Mouse (Mus musculus): Measurements from ENCODE around the gene Scn3b. TPM values are rescaled to one million over a fixed set of nuclear protein-coding genes. Genes with fewer than 3 reads are reported as not detected.

The Scn3b gene
- polyA plus RNA-seq, 1 experiment from 2014 or later, result 0.15 TPM

GRCm38 (mm10) chr9:40275904-40276303, 6.9 kb downstream of the Scn3b start:
- Histone ChIP-seq H3K9me3 (ENCODE audit: low read length) (no peaks in the 10 kb centered on the region), H3K4me2 (ENCODE audit: low read depth, low read length) (no peak overlapping the region), H3K4me1 (ENCODE audit: insufficient read depth) (no peaks in the 10 kb centered on the region), H3K4me3 (ENCODE audit: low read depth, low read length) (no peak overlapping the region), H3K9ac (replicated peaks) (no peak overlapping the region), H3K36me3 (replicated peaks; ENCODE audit: insufficient read depth, low read length) (no peaks in the 10 kb centered on the region), H3K27me3 (ENCODE audit: insufficient read depth, low read length) (no peaks in the 10 kb centered on the region), H3K27ac (ENCODE audit: low read depth) (no peak overlapping the region)
- TF ChIP-seq EP300 (IDR thresholded peaks at IDR 0.05; ENCODE audit: low read depth) (no peak), CTCF (IDR thresholded peaks at IDR 0.05; ENCODE audit: low read depth) (no peak)
- DNase-seq (no peak), ATAC-seq (no peak)
- 67% methylated on average over 5 of the region's 5 CpGs for WGBS (ENCODE audit: insufficient replicate concordance)

- ATAC-seq (no peak), DNase-seq (no peak)
- Histone ChIP-seq H3K36me3 (replicated peaks; ENCODE audit: insufficient read depth, low read length) (no peaks in the 10 kb centered on the region), H3K4me2 (ENCODE audit: low read depth, low read length) (no peak overlapping the region), H3K9me3 (ENCODE audit: low read length) (no peaks in the 10 kb centered on the region), H3K27me3 (ENCODE audit: insufficient read depth, low read length) (no peaks in the 10 kb centered on the region), H3K4me1 (ENCODE audit: insufficient read depth) (no peaks in the 10 kb centered on the region), H3K4me3 (ENCODE audit: low read depth, low read length) (no peak overlapping the region), H3K27ac (ENCODE audit: low read depth) (no peak overlapping the region), H3K9ac (replicated peaks) (no peak overlapping the region)
- TF ChIP-seq EP300 (IDR thresholded peaks at IDR 0.05; ENCODE audit: low read depth), result no peak
- no peak for TF ChIP-seq CTCF (IDR thresholded peaks at IDR 0.05; ENCODE audit: low read depth)
- 65% methylated on average over 3 of the region's 3 CpGs for WGBS (ENCODE audit: insufficient replicate concordance)
Measured at GRCm38 (mm10) chr9:40277671-40278070, 8.7 kb downstream of the Scn3b start.

GRCm38 (mm10) chr9:40279438-40279837, 10.4 kb downstream of the Scn3b start:
- no peak for ATAC-seq
- Histone ChIP-seq H3K4me3 (ENCODE audit: low read depth, low read length) (no peak overlapping the region), H3K4me1 (ENCODE audit: insufficient read depth) (no peaks in the 10 kb centered on the region), H3K9ac (replicated peaks) (no peak overlapping the region), H3K4me2 (ENCODE audit: low read depth, low read length) (no peak overlapping the region), H3K36me3 (replicated peaks; ENCODE audit: insufficient read depth, low read length) (no peaks in the 10 kb centered on the region), H3K27me3 (ENCODE audit: insufficient read depth, low read length) (no peaks in the 10 kb centered on the region), H3K27ac (ENCODE audit: low read depth) (no peak overlapping the region), H3K9me3 (ENCODE audit: low read length) (no peaks in the 10 kb centered on the region)
- TF ChIP-seq EP300 (IDR thresholded peaks at IDR 0.05; ENCODE audit: low read depth) (no peak), CTCF (IDR thresholded peaks at IDR 0.05; ENCODE audit: low read depth) (no peak)
- 83% methylated on average over 7 of the region's 7 CpGs for WGBS (ENCODE audit: insufficient replicate concordance)
- DNase-seq, result no peak

- ATAC-seq, result no peak
- no peak for DNase-seq
- 82% methylated on average over 7 of the region's 7 CpGs for WGBS (ENCODE audit: insufficient replicate concordance)
- Histone ChIP-seq H3K9ac (replicated peaks) (no peak overlapping the region), H3K27me3 (ENCODE audit: insufficient read depth, low read length) (no peaks in the 10 kb centered on the region), H3K36me3 (replicated peaks; ENCODE audit: insufficient read depth, low read length) (no peaks in the 10 kb centered on the region), H3K4me1 (ENCODE audit: insufficient read depth) (no peaks in the 10 kb centered on the region), H3K27ac (ENCODE audit: low read depth) (no peak overlapping the region), H3K4me3 (ENCODE audit: low read depth, low read length) (no peak overlapping the region), H3K4me2 (ENCODE audit: low read depth, low read length) (no peak overlapping the region), H3K9me3 (ENCODE audit: low read length) (no peaks in the 10 kb centered on the region)
- TF ChIP-seq CTCF (IDR thresholded peaks at IDR 0.05; ENCODE audit: low read depth), result no peak
- TF ChIP-seq EP300 (IDR thresholded peaks at IDR 0.05; ENCODE audit: low read depth), result no peak
Measured at GRCm38 (mm10) chr9:40282968-40283367, 14.0 kb downstream of the Scn3b start.

- Histone ChIP-seq H3K4me2 (ENCODE audit: low read depth, low read length) (no peak overlapping the region), H3K36me3 (replicated peaks; ENCODE audit: insufficient read depth, low read length) (no peaks in the 10 kb centered on the region), H3K27me3 (ENCODE audit: insufficient read depth, low read length) (no peaks in the 10 kb centered on the region), H3K27ac (ENCODE audit: low read depth) (no peak overlapping the region), H3K9ac (replicated peaks) (no peak overlapping the region), H3K4me3 (ENCODE audit: low read depth, low read length) (no peak overlapping the region), H3K9me3 (ENCODE audit: low read length) (no peaks in the 10 kb centered on the region), H3K4me1 (ENCODE audit: insufficient read depth) (no peaks in the 10 kb centered on the region)
- 77% methylated on average over 4 of the region's 4 CpGs for WGBS (ENCODE audit: insufficient replicate concordance)
- TF ChIP-seq EP300 (IDR thresholded peaks at IDR 0.05; ENCODE audit: low read depth), result no peak
- no peak for TF ChIP-seq CTCF (IDR thresholded peaks at IDR 0.05; ENCODE audit: low read depth)
- ATAC-seq (no peak), DNase-seq (no peak)
Measured at GRCm38 (mm10) chr9:40292475-40292874, 23.5 kb downstream of the Scn3b start.

GRCm38 (mm10) chr9:40293286-40293685, 24.3 kb downstream of the Scn3b start:
- no peak for ATAC-seq
- WGBS (ENCODE audit: insufficient replicate concordance), result 91% methylated on average over 8 of the region's 8 CpGs
- H3K4me3 ChIP-seq (ENCODE audit: low read depth, low read length), result no peak overlapping the region
- no peak overlapping the region for H3K27ac ChIP-seq (ENCODE audit: low read depth)
- DNase-seq, result no peak
- no peaks in the 10 kb centered on the region for H3K9me3 ChIP-seq (ENCODE audit: low read length)
- TF ChIP-seq EP300 (IDR thresholded peaks at IDR 0.05; ENCODE audit: low read depth) (no peak), CTCF (IDR thresholded peaks at IDR 0.05; ENCODE audit: low read depth) (no peak)
- H3K4me1 ChIP-seq (ENCODE audit: insufficient read depth), result no peaks in the 10 kb centered on the region
- H3K4me2 ChIP-seq (ENCODE audit: low read depth, low read length), result no peak overlapping the region
- no peaks in the 10 kb centered on the region for H3K36me3 ChIP-seq (replicated peaks; ENCODE audit: insufficient read depth, low read length)
- H3K27me3 ChIP-seq (ENCODE audit: insufficient read depth, low read length), result no peaks in the 10 kb centered on the region
- H3K9ac ChIP-seq (replicated peaks), result no peak overlapping the region

- Histone ChIP-seq H3K36me3 (replicated peaks; ENCODE audit: insufficient read depth, low read length) (no peaks in the 10 kb centered on the region), H3K27me3 (ENCODE audit: insufficient read depth, low read length) (no peaks in the 10 kb centered on the region), H3K9ac (replicated peaks) (no peak overlapping the region), H3K4me3 (ENCODE audit: low read depth, low read length) (no peak overlapping the region), H3K4me2 (ENCODE audit: low read depth, low read length) (no peak overlapping the region), H3K9me3 (ENCODE audit: low read length) (no peaks in the 10 kb centered on the region), H3K27ac (ENCODE audit: low read depth) (no peak overlapping the region), H3K4me1 (ENCODE audit: insufficient read depth) (no peaks in the 10 kb centered on the region)
- DNase-seq (no peak), ATAC-seq (no peak)
- TF ChIP-seq CTCF (IDR thresholded peaks at IDR 0.05; ENCODE audit: low read depth) (no peak), EP300 (IDR thresholded peaks at IDR 0.05; ENCODE audit: low read depth) (no peak)
- 83% methylated on average over 5 of the region's 5 CpGs for WGBS (ENCODE audit: insufficient replicate concordance)
Measured at GRCm38 (mm10) chr9:40293740-40294139, 24.7 kb downstream of the Scn3b start.
